Mouse (Mus musculus): ENCODE measurements around the gene Gpr108.

The Gpr108 gene

DNA sequence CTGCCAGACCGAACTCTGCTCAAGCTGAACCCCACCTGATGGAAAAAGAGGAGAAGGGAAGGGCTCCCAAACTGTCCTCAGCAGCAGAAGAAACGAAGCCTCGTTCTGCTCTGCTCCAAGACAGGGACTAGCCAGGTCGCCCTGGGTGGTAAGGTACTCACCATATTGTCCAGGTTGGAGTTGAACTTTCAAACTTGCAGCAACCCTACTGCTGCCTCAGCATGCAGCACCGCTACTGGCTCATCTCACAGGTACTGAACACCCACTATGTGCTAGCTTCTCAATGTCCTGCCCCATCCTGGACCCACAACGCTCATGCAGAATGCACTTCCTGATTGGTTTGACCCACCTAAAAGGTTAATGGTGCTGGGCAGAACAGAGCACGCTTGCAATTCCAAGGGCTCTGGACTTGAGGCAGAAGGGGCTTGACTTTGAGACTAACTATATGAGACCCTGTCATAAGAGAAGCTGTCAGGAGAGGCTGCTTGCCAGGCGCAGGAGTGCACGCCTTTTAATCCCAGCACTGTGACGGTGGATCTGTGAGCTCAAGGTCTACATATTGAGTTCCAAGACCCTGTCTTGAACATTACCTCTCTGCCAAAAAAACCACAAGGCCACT is 2.8 kb downstream of the Gpr108 start:
- no peak for DNase-seq (ENCODE audit: low spot score in 2 of 2)

DNA sequence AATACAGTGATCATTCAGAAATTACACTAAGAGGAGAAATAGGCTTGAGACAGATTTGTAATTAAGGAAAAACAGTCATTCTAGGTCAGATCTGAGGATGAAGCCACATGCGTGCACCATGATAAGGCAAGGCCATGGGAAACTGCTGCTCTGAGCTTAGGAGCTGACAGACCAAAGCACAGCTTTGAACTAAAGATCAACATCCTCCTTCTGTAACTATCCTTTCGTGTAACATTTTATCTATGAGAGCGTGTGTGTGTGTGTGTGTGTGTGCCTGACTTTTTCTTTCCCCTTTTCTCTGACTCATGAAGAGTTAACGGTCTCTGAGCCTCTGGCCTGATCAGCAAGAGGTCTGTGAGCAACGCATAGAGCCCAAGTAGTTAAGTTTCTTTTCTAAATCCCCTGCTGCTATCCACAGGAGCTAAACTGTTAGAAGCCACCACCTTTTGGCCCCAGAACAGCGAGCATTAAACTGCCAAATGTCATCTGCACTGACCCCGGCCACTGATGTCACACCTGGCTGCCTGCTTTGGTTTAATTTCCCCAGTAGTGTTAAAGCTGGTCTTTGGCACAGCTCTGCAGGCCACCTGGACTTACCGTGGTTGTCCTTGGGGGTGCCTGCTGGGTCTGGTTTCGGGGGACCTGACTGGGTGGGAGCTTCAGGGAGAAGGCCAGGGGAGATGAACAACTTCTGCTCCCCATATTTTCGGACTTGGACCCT is 4.4 kb downstream of the Gpr108 start:
- DNase-seq (ENCODE audit: low spot score in 2 of 2): no peak

DNA sequence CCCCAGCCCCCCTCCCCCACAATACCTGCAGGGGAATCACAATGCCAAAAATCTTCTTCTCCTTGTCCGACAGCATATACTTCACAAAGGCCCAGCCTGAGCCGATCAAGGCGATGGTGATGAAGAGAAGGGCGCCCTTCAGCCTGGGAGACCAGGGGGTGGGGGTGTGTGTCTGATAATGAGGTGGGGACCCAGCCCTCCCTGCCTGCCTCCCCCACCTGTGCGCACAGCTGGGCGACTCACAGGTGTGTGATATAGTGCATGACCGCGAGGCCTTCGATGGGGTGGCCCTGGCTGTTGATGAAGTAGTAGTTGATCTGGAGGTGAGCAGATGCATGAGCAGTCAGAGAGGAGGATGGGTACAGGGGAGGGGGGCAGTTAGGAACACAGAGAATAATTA is 11.1 kb downstream of the Gpr108 start:
- DNase-seq (ENCODE audit: low spot score in 2 of 2): no peak

- DNase-seq (ENCODE audit: low spot score in 2 of 2): no peak
These were observed 12.4 kb downstream of the Gpr108 start for GRCm38 (mm10) chr17:57235803-57236202.

DNA sequence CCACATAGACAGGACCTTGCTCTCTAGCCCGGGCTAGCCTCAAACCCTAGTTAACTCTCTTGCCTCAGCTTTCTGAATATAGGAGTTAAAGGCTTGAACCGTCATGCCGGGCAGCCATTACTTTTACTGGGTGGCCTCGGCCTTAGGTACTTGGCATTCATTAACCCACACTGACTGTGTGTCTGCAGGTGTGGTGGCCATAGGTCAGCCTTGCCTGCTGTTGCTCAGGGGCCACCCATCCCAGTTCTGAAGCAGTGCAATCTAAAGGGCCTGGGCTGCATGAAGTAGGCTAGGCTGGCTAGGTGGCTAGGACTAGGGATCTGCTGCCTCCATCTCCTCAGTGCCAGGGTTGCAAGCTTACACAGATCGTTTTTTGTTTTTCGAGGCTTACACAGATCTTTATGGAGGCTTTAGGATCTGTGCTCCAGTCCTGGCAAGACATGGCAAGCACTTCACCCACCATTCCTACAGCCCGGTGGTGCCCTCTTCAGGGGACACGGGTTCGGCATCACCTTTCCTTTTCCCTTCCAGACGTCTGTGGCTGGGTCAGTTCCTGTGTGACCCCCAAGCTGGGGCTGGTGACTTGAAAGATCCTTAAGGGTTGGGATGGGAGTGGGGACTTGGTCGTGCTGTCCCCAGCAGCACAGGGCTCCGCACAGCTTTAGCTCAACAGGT is 13.9 kb downstream of the Gpr108 start:
- no peak for DNase-seq (ENCODE audit: low spot score in 2 of 2)

DNA sequence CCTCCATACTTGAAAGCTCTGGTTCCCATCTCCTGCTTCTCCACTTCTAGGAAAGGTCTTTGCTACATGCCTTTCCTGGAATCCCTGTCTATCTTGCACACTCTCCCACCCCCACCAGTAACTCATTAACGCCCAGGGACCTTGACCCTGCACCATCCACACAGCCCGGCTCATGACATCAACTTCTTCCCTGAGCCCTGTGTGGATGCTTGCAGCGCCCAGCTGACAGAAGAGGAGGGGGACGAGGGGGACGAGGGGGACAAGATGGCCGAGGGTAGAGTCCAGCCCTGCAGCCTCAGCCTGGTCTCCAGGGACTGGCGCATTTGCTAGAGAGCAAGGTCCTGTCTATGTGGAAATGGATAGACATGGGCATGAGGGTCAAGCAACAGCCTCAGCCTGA is 15.2 kb downstream of the Gpr108 start:
- DNase-seq (ENCODE audit: low spot score in 2 of 2): no peak

DNA sequence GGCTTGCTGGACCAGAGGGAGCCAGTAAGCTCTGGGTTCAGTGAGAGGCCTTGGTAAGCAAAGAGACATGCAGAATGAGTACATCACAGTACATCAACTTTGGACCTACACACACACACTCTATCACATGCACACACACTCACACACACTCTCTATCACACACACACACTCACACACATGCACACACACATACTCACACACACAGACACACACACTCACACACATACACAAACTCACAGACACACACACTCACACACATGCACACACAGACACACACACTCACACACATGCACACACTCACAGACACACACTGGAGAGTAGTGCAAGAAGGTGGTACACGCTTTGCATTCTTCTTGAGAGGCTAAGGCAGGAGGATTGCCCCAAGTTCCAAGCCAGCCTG is 16.0 kb downstream of the Gpr108 start:
- no peak for DNase-seq (ENCODE audit: low spot score in 2 of 2)

DNA sequence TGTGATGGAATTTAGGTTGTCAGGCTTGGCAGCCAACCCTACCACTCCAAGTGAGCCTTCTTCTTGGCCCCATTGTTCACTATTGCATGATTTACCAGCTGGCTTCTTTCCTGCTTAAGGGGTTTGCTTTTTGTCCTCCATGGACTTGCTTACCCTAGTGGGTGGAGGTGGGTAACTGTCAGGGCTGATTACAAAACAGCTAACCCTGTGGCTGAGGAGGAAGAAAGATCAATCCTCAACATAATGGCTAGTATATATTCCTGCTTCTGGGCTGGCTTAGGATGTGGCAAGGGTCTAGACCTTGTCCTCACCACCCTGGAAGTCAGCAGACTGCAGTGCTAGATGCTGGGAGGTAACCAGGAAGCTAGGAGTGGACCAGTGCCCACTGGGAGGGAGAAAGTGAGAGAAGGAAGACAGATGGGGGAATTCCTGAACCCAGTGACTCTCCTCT is 16.9 kb downstream of the Gpr108 start:
- DNase-seq (ENCODE audit: low spot score in 2 of 2): no peak

GRCm38 (mm10) chr17:57230728-57231125 is 17.5 kb downstream of the Gpr108 start:
- no peak for DNase-seq (ENCODE audit: low spot score in 2 of 2)

DNA sequence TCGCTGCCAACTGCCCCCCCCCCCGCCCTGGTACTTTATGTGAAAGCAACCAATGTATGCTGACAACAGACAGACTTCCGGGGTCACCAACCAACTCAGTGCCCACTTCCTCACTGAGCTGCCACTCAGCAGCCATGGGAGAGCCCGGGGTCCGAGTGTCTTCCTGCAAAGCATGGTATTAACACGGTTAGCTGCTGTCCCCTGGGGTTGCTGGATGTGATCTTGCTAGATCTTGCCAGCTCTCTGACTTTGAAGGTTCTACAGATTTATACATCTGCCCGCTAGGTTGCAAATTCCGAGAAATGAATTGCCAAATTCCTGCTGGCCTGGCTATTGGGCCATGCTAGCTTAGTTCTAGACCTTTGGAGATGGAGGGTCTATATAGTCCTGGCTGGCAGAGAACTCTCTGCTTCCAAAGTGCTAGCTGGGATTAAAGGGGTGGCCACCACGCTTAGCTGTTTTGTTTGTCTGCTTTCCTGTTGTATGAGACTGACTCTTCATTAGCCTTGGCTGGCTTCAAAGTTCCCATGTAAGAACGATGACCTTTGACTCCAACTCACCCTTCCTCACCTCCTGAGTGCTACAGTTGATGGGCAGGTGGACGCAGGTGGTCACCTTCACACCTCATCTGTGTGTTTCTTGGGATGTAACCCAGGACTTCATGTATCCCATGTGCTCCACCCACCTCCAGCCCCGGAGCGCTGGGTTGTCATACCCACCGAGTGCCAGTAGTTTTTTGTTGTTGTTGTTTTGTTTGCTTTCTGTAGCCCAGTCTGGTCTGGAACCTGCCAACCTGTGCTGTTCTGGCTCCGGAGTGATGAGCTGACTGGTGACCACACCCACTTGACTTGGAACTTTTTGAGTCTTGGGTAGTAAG is 18.2 kb downstream of the Gpr108 start:
- no peak for DNase-seq (ENCODE audit: low spot score in 2 of 2)

GRCm38 (mm10) chr17:57228873-57229272 is 19.4 kb downstream of the Gpr108 start:
- DNase-seq (ENCODE audit: low spot score in 2 of 2): no peak

DNA sequence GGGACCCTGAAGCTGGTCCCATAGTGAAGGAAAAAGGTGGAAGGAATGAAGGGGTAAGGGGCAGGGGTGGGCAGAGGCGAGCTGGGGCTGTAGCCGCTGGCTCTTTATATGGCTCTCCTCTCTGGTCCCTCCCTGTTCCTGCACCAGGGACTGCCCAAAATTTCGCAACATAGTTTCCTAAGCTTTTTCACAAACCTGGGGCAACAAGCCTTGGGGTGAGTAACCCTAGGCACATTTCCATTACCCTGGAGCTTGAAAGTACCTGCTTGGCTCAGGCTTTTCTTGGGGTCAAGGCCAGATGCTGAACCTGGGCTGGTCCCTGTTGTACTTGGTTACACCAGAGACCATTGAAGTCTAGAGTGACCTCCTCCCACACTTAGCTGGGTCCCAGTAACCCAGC is 20.2 kb downstream of the Gpr108 start, which contains the start of gene C3:
TSS of gene C3 (minus strand) at position 123 of the 400 bp plus-strand sequence.
- DNase-seq (ENCODE audit: low spot score in 2 of 2): no peak

DNA sequence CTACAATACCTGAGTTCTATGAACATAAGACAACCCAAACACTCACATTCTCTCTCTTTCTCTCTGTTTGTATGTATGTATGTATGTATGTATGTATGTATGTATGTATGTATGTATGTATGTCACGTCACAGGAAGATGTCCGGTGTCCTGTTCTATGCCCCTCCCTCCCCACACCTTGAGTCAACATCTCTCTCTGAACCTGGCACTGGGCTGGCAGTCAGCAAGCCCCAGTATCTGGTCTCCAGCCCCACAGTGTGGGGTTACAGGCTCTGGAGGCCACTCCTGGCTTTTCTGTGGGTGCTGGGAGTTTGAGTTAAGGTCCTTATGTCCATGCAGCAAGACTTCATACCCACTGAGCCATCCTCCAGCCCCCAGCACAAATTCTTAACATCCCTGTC is 20.8 kb downstream of the Gpr108 start:
- no peak for DNase-seq (ENCODE audit: low spot score in 2 of 2)

GRCm38 (mm10) chr17:57223313-57223712 is 24.9 kb downstream of the Gpr108 start:
- no peak for DNase-seq (ENCODE audit: low spot score in 2 of 2)

DNA sequence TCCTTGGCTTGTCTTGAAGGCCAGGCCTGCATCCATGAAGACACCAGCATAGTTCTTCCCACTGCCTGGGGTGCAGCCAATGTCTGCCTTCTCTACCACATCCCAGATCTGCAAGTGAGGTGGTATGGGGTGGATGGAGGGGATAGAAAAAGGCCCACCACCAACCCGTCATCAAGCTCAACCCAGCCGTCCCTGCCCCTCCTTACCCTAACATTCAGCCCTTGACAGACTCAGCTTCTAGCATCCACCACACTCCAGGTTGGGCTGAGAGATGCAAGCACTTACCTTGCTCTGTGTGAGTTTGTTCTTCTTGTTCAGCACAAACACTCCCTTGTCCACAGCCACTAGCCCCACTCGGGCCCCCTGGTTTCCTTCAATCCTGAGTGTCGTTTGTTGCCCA is 26.3 kb downstream of the Gpr108 start:
- DNase-seq (ENCODE audit: low spot score in 2 of 2): no peak

- peak in 1 of 2 experiments; percentile 48 for DNase-seq (ENCODE audit: low spot score in 2 of 2)
These were observed 28.4 kb downstream of the Gpr108 start for GRCm38 (mm10) chr17:57219884-57220207.

GRCm38 (mm10) chr17:57219167-57219883 is 28.9 kb downstream of the Gpr108 start:
- DNase-seq (ENCODE audit: low spot score in 2 of 2): peak; percentile 64 to 80

GRCm38 (mm10) chr17:57218335-57218900 is 29.8 kb downstream of the Gpr108 start:
- no peak for DNase-seq (ENCODE audit: low spot score in 2 of 2)

DNA sequence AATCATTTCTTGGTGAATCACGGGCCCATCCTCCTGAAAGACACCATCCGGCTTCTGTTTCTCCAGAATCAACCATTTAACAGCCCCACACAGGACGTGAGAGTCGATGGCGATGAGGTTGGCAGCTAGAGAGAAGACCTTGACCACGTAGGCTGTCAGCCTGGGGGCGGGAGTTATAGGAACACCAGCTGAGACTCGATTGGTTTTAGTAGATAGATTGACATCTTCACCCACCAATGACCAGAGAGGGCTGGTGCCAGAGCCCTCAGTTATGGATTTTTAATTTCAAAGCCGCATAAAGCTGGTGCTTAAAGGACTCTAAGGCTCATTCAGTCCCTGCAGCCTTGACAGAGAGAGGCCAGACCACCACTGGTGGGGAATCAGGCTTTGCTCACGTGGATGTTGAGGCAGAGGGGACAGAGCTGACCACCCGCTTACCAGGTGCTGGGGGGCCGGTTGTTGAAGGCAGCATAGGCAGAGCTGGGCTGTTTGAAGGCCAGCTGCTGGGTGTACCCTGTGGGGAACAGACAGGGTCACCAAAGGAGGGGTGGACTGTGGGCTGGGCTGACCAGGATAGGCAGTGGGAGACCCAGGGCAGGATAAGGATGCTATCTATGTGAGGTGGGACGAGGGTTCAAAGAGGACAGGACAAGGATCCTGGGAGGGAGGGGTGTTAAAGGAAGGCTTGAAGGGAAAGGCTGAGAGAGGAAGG is 33.4 kb downstream of the Gpr108 start:
- no peak for DNase-seq (ENCODE audit: low spot score in 2 of 2)

GRCm38 (mm10) chr17:57211501-57211900 is 36.7 kb downstream of the Gpr108 start:
- DNase-seq (ENCODE audit: low spot score in 2 of 2): no peak
